Mouse (Mus musculus): ENCODE measurements around the gene Jaml. TPM values are rescaled to one million over a fixed set of nuclear protein-coding genes. Genes with fewer than 3 reads are reported as not detected.
A peak's percentile ranks its signal among the peaks of the same experiment; 100 is the strongest.

Jaml gene
- polyA plus RNA-seq, 1 experiment from 2014 or later: 0.49 TPM

GRCm38 (mm10) chr9:45060151-45060550, 18.8 kb upstream of the Jaml start:
- peaks cover 3% of the 10 kb centered on the region; the same call in 1 of the 2 replicates for H3K27me3 ChIP-seq (ENCODE audit: control insufficient read depth, insufficient read depth, low read length)
- H3K9me3 ChIP-seq (replicated peaks; ENCODE audit: control insufficient read depth, low read length): no peaks in the 10 kb centered on the region
- no peaks in the 10 kb centered on the region for H3K4me1 ChIP-seq (ENCODE audit: control insufficient read depth, insufficient read depth, low read length)
- H3K36me3 ChIP-seq (replicated peaks; ENCODE audit: control insufficient read depth, insufficient read depth, low read depth, low read length): no peaks in the 10 kb centered on the region
- H3K9ac ChIP-seq (replicated peaks; ENCODE audit: low read length): 0 out of 2 replicates have a peak overlapping the region, but pooled peaks have one; percentile 8
- no peak for ATAC-seq (replicated peaks; ENCODE audit: insufficient number of reproducible peaks, low FRiP score, low TSS enrichment, low read depth)
- no peak overlapping the region for H3K27ac ChIP-seq (replicated peaks; ENCODE audit: low read depth, low read length)
- no peak for DNase-seq (ENCODE audit: low spot score)
- H3K4me2 ChIP-seq (ENCODE audit: low read depth, low read length): no peak overlapping the region
- no peak overlapping the region for H3K4me3 ChIP-seq (ENCODE audit: low read depth, low read length)
- WGBS: 28% methylated on average over 7 of the region's 7 CpGs

DNA sequence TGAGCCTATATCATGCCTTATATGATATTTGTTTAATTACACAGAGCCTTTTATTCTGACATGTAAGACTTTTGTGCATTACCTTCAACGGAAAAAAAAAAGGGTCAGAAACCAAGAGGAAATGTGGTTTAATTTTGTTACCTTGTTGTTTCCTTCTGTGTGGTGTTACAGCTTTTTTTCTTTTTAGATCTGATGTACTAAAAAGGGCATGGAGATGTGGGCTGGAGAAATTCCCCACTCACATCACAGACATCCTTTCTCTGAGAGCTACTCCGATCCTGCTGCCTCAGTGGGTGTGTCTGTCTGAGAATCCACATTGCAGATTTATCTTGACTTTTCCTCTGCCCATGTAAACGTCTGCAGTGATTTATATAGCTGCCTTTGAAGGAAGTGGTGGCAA, 16.3 kb upstream of the Jaml start:
- no peak overlapping the region for H3K27ac ChIP-seq (replicated peaks; ENCODE audit: low read depth, low read length)
- DNase-seq (ENCODE audit: low spot score) (no peak), ATAC-seq (replicated peaks; ENCODE audit: insufficient number of reproducible peaks, low FRiP score, low TSS enrichment, low read depth) (no peak)
- no peak overlapping the region for H3K4me3 ChIP-seq (ENCODE audit: low read depth, low read length)
- H3K36me3 ChIP-seq (replicated peaks; ENCODE audit: control insufficient read depth, insufficient read depth, low read depth, low read length): no peaks in the 10 kb centered on the region
- H3K27me3 ChIP-seq (ENCODE audit: control insufficient read depth, insufficient read depth, low read length): peaks cover 3% of the 10 kb centered on the region; the same call in 1 of the 2 replicates
- no peak overlapping the region for H3K4me2 ChIP-seq (ENCODE audit: low read depth, low read length)
- H3K9me3 ChIP-seq (replicated peaks; ENCODE audit: control insufficient read depth, low read length): no peaks in the 10 kb centered on the region
- 75% methylated on average over 3 of the region's 3 CpGs for WGBS
- no peaks in the 10 kb centered on the region for H3K4me1 ChIP-seq (ENCODE audit: control insufficient read depth, insufficient read depth, low read length)
- no peak overlapping the region for H3K9ac ChIP-seq (replicated peaks; ENCODE audit: low read length)

GRCm38 (mm10) chr9:45064421-45064820, 14.6 kb upstream of the Jaml start:
- Histone ChIP-seq H3K27me3 (ENCODE audit: control insufficient read depth, insufficient read depth, low read length) (peaks cover 3% of the 10 kb centered on the region; the same call in 1 of the 2 replicates), H3K4me1 (ENCODE audit: control insufficient read depth, insufficient read depth, low read length) (no peaks in the 10 kb centered on the region), H3K36me3 (replicated peaks; ENCODE audit: control insufficient read depth, insufficient read depth, low read depth, low read length) (no peaks in the 10 kb centered on the region), H3K9ac (replicated peaks; ENCODE audit: low read length) (no peak overlapping the region), H3K27ac (replicated peaks; ENCODE audit: low read depth, low read length) (no peak overlapping the region), H3K4me2 (ENCODE audit: low read depth, low read length) (no peak overlapping the region), H3K9me3 (replicated peaks; ENCODE audit: control insufficient read depth, low read length) (no peaks in the 10 kb centered on the region), H3K4me3 (ENCODE audit: low read depth, low read length) (no peak overlapping the region)
- WGBS: 78% methylated on average over 6 of the region's 6 CpGs
- no peak for ATAC-seq (replicated peaks; ENCODE audit: insufficient number of reproducible peaks, low FRiP score, low TSS enrichment, low read depth)
- DNase-seq (ENCODE audit: low spot score): no peak

DNA sequence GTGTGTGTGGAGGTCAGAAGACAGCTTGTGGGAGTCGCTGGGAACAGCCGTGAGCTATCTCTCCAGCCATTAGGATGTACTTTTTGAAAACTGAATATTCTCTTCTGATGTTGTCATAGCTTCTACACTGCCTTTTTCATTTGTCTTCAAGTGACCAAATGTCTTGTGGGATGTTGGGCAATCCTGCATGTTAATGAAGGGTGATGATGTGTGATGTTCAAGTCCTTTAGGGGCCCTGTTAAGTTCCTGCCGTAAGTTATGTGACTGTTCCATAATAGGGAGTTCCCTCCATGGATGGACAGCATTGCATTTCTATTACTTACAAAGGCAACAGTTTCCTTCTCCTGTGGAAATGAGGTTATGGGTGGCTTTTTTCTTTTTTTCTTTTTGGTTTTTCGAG, 12.2 kb upstream of the Jaml start:
- H3K27me3 ChIP-seq (ENCODE audit: control insufficient read depth, insufficient read depth, low read length): no peaks in the 10 kb centered on the region
- no peak overlapping the region for H3K27ac ChIP-seq (replicated peaks; ENCODE audit: low read depth, low read length)
- WGBS: 84% methylated on average over 4 of the region's 4 CpGs
- no peak overlapping the region for H3K4me3 ChIP-seq (ENCODE audit: low read depth, low read length)
- H3K4me1 ChIP-seq (ENCODE audit: control insufficient read depth, insufficient read depth, low read length): no peaks in the 10 kb centered on the region
- ATAC-seq (replicated peaks; ENCODE audit: insufficient number of reproducible peaks, low FRiP score, low TSS enrichment, low read depth) (no peak), DNase-seq (ENCODE audit: low spot score) (no peak)
- H3K9me3 ChIP-seq (replicated peaks; ENCODE audit: control insufficient read depth, low read length): no peaks in the 10 kb centered on the region
- no peak overlapping the region for H3K9ac ChIP-seq (replicated peaks; ENCODE audit: low read length)
- H3K36me3 ChIP-seq (replicated peaks; ENCODE audit: control insufficient read depth, insufficient read depth, low read depth, low read length): no peaks in the 10 kb centered on the region
- no peak overlapping the region for H3K4me2 ChIP-seq (ENCODE audit: low read depth, low read length)

DNA sequence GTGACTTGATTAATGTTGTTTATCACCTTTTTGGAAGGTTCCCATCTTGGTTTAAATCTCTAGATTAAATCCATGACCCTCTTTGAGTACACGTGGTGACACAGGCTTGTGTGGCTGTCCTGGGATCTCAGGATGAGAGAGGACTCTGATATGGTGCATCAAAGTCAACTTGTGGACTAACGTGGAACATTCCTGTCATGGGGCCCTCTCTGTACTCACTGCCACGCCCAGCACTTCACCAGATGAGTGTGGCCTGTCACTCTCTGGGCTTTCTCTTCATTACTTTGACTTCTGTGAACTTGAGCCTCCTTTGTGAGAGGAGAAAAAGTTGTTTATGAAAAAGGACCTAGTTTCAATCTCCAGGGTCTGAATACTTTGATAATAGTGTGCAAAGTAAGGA, 7.2 kb upstream of the Jaml start:
- Histone ChIP-seq H3K4me2 (ENCODE audit: low read depth, low read length) (no peak overlapping the region), H3K4me1 (ENCODE audit: control insufficient read depth, insufficient read depth, low read length) (no peaks in the 10 kb centered on the region), H3K36me3 (replicated peaks; ENCODE audit: control insufficient read depth, insufficient read depth, low read depth, low read length) (no peaks in the 10 kb centered on the region), H3K27me3 (ENCODE audit: control insufficient read depth, insufficient read depth, low read length) (no peaks in the 10 kb centered on the region), H3K9me3 (replicated peaks; ENCODE audit: control insufficient read depth, low read length) (no peaks in the 10 kb centered on the region), H3K4me3 (ENCODE audit: low read depth, low read length) (no peak overlapping the region), H3K27ac (replicated peaks; ENCODE audit: low read depth, low read length) (no peak overlapping the region), H3K9ac (replicated peaks; ENCODE audit: low read length) (no peak overlapping the region)
- 61% methylated on average over 3 of the region's 3 CpGs for WGBS
- DNase-seq (ENCODE audit: low spot score) (no peak), ATAC-seq (replicated peaks; ENCODE audit: insufficient number of reproducible peaks, low FRiP score, low TSS enrichment, low read depth) (no peak)

DNA sequence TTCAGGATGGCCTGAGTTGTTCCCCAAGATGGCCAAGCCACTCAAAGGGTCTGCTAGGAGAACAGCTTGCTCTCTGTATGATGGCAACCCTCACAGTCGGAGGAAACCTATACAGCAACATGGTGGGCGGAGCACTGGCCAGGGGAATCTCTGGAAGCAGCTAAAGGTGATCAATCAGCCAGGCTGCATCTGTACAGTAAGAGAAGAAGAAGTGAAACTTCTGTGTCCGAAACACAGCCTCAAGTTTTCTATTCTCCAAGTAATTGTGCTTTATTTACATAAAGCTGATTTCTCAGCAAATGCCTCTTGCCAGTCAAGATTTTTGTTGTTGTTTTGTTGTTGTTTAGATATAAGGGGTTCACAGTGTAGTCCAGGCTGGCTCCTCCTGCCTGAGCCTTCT, 1.1 kb upstream of the Jaml start:
- H3K27me3 ChIP-seq (ENCODE audit: control insufficient read depth, insufficient read depth, low read length): no peaks in the 10 kb centered on the region
- H3K4me1 ChIP-seq (ENCODE audit: control insufficient read depth, insufficient read depth, low read length): no peaks in the 10 kb centered on the region
- no peak overlapping the region for H3K9ac ChIP-seq (replicated peaks; ENCODE audit: low read length)
- no peak for ATAC-seq (replicated peaks; ENCODE audit: insufficient number of reproducible peaks, low FRiP score, low TSS enrichment, low read depth)
- no peak overlapping the region for H3K27ac ChIP-seq (replicated peaks; ENCODE audit: low read depth, low read length)
- no peak for DNase-seq (ENCODE audit: low spot score)
- no peaks in the 10 kb centered on the region for H3K9me3 ChIP-seq (replicated peaks; ENCODE audit: control insufficient read depth, low read length)
- WGBS: 66% methylated on average over 3 of the region's 3 CpGs
- no peak overlapping the region for H3K4me3 ChIP-seq (ENCODE audit: low read depth, low read length)
- H3K36me3 ChIP-seq (replicated peaks; ENCODE audit: control insufficient read depth, insufficient read depth, low read depth, low read length): no peaks in the 10 kb centered on the region
- no peak overlapping the region for H3K4me2 ChIP-seq (ENCODE audit: low read depth, low read length)

DNA sequence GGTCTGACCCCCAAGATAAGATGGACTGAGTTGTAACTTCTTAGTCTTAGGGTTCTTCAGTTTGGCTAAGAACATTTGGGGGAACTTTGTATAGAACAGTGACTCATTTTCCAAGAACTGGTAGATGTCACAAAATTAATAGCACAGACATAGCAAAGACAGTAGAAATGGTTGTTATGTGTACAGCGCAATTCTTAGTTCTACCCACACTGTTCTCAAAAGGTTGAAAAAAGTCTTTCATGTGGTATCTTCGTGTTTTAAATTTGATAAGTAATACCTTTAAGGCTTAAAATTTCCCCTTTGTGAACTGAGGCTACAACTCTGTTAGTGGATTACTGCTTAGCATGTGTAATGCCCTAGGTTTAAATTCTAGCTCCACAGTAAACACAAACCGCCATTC, 4.1 kb downstream of the Jaml start:
- no peak overlapping the region for H3K4me2 ChIP-seq (ENCODE audit: low read depth, low read length)
- DNase-seq (ENCODE audit: low spot score) (no peak), ATAC-seq (replicated peaks; ENCODE audit: insufficient number of reproducible peaks, low FRiP score, low TSS enrichment, low read depth) (no peak)
- WGBS: 87% methylated on average over 3 of the region's 3 CpGs
- no peaks in the 10 kb centered on the region for H3K9me3 ChIP-seq (replicated peaks; ENCODE audit: control insufficient read depth, low read length)
- no peak overlapping the region for H3K9ac ChIP-seq (replicated peaks; ENCODE audit: low read length)
- no peaks in the 10 kb centered on the region for H3K27me3 ChIP-seq (ENCODE audit: control insufficient read depth, insufficient read depth, low read length)
- H3K4me1 ChIP-seq (ENCODE audit: control insufficient read depth, insufficient read depth, low read length): no peaks in the 10 kb centered on the region
- H3K4me3 ChIP-seq (ENCODE audit: low read depth, low read length): no peak overlapping the region
- H3K36me3 ChIP-seq (replicated peaks; ENCODE audit: control insufficient read depth, insufficient read depth, low read depth, low read length): no peaks in the 10 kb centered on the region
- H3K27ac ChIP-seq (replicated peaks; ENCODE audit: low read depth, low read length): no peak overlapping the region

DNA sequence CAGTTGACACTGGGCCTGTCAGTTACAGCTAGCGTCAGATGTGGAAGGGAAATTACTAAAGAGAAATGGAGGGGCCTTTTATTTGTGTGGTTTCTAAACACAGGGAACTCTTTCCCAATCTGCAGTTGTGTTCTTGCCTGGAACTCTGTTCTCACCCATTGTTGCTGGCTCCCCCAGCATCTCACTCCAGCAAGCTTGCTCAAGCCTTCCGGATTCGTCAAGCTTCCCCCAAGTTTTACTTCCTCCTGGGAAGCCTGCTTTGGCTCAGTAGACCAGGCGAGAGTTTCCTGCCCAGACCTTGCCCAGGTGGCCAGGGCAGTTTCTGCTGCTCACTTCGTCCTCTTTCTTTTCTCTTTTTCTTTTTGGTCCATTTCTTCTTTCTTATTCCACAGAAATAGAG, 5.6 kb downstream of the Jaml start:
- Histone ChIP-seq H3K27me3 (ENCODE audit: control insufficient read depth, insufficient read depth, low read length) (no peaks in the 10 kb centered on the region), H3K9ac (replicated peaks; ENCODE audit: low read length) (no peak overlapping the region), H3K4me1 (ENCODE audit: control insufficient read depth, insufficient read depth, low read length) (no peaks in the 10 kb centered on the region), H3K27ac (replicated peaks; ENCODE audit: low read depth, low read length) (no peak overlapping the region), H3K4me3 (ENCODE audit: low read depth, low read length) (no peak overlapping the region), H3K9me3 (replicated peaks; ENCODE audit: control insufficient read depth, low read length) (no peaks in the 10 kb centered on the region), H3K36me3 (replicated peaks; ENCODE audit: control insufficient read depth, insufficient read depth, low read depth, low read length) (no peaks in the 10 kb centered on the region), H3K4me2 (ENCODE audit: low read depth, low read length) (no peak overlapping the region)
- DNase-seq (ENCODE audit: low spot score) (no peak), ATAC-seq (replicated peaks; ENCODE audit: insufficient number of reproducible peaks, low FRiP score, low TSS enrichment, low read depth) (no peak)
- WGBS: 74% methylated on average over 5 of the region's 5 CpGs

Measured in embryonic facial prominence, embryonic 11.5 days (tissue).